Mouse (Mus musculus) lung, postnatal 0 days (tissue): ENCODE measurements around the gene Top1.

Source experiments
- CTCF ChIP-seq: IDR thresholded peaks from 2 replicates; pipeline ENCODE4 v1.5.1; 2016; ENCODE audit warnings: antibody characterized with exemption, mild to moderate bottlenecking
- EP300 ChIP-seq: IDR thresholded peaks from 2 replicates; pipeline ENCODE4 v1.6.1; 2016; ENCODE audit warnings: antibody characterized with exemption, mild to moderate bottlenecking, control low read depth

GRCm38 (mm10) chr2:160651165-160651564, 5.5 kb downstream of the Top1 start:
- TF ChIP-seq CTCF, result no peak
- no peak for TF ChIP-seq EP300
